Mouse (Mus musculus): ENCODE data around the gene Mycl.

DNA sequence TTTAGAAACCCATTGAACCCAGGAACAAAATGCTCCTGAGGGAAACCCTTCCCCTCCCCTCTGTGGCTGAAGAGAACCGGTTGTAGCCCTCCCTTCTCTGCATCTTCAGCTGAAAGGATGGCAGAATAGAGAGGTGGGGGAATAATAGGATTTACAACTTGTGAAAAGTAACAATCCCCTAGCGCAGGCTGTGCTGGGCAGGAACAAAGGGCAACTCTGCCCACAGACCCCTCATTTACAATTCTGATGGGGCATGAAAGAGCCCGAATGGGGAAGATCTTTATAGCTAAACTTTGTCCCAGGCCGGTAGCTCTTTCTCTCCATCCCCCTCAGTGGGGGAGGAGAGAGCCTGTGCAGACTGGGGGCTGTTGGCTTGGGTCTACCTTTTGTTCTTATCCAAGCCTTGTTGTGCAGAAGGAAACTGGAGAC, 3.8 kb downstream of the Mycl start:
- TF ChIP-seq CTCF (IDR thresholded peaks at IDR 0.05; ENCODE audit: low read depth) = no peak
- TF ChIP-seq EP300 (IDR thresholded peaks at IDR 0.05; ENCODE audit: low read depth) = no peak

All from liver, embryonic 14.5 days (tissue).